Mouse (Mus musculus) midbrain, embryonic 14.5 days (tissue): ENCODE measurements around the gene Mblac1. TPM values are rescaled to one million over a fixed set of nuclear protein-coding genes. Genes with fewer than 3 reads are reported as not detected.
"Not testable (repeated sequence)": the region's sequence is repeated elsewhere in the genome, so short reads cannot be mapped to it uniquely, and the experiment has no call there.

Source experiments
- ATAC-seq: fragments of 200-750 bp; cut with Nextera tagmentation; 2 replicates; pipeline ENCODE4 v1.8.0; 2017; ENCODE audit warnings: moderate number of reproducible peaks, moderate library complexity; ENCODE audit not compliant: low FRiP score, low TSS enrichment
- DNase-seq: peaks from one replicate; pipeline ENCODE4 v3.0.0-alpha.2; 2015
- H3K27ac ChIP-seq: fragments of 300-500 bp; sonication (generic); replicated peaks from 2 replicates; pipeline ENCODE4 v1.5.1; 2014; ENCODE audit warnings: mild to moderate bottlenecking, low read depth, low read length, moderate library complexity
- H3K27me3 ChIP-seq: fragments of 300-500 bp; sonication (generic); 2 replicates; pipeline ENCODE4 v1.6.1; 2014; ENCODE audit warnings: low read length, control low read depth, mixed read lengths; ENCODE audit not compliant: control insufficient read depth, insufficient read depth
- H3K36me3 ChIP-seq: fragments of 300-500 bp; sonication (generic); 2 replicates; pipeline ENCODE4 v1.6.1; 2014; ENCODE audit warnings: low read length, control low read depth; ENCODE audit not compliant: control insufficient read depth, insufficient read depth
- H3K4me1 ChIP-seq: fragments of 300-500 bp; sonication (generic); 2 replicates; pipeline ENCODE4 v1.6.1; 2014; ENCODE audit warnings: mild to moderate bottlenecking, antibody characterized with exemption, low read length, control low read depth; ENCODE audit not compliant: control insufficient read depth, insufficient read depth
- H3K4me2 ChIP-seq: fragments of 300-500 bp; sonication (generic); 2 replicates; pipeline ENCODE4 v1.6.1; 2014; ENCODE audit warnings: mild to moderate bottlenecking, low read length, moderate library complexity
- H3K4me3 ChIP-seq: fragments of 300-500 bp; sonication (generic); replicated peaks from 2 replicates; pipeline ENCODE4 v1.5.1; 2014; ENCODE audit warnings: low read depth, low read length
- H3K9ac ChIP-seq: fragments of 300-500 bp; sonication (generic); replicated peaks from 2 replicates; pipeline ENCODE4 v1.6.1; 2014; ENCODE audit warnings: mild to moderate bottlenecking, low read length, moderate library complexity
- H3K9me3 ChIP-seq: fragments of 300-500 bp; sonication (generic); 2 replicates; pipeline ENCODE4 v1.6.1; 2016; ENCODE audit warnings: low read length, control low read depth, mixed read lengths; ENCODE audit not compliant: control insufficient read depth
- WGBS: fragments of 180-500 bp; shearing (Covaris S2); extraction: QIAGEN DNeasy Blood & Tissue Kit; methylation state at CpG from one replicate; pipeline ENCODE4 v1.1.7; 2014; 5-methylcytosine and 5-hydroxymethylcytosine counted together
- polyA plus RNA-seq: library from polyadenylated mRNA; unstranded; fragments of >200 nt; fragmentation: Nextera tagmentation; extraction: Ambion mirVana; gene quantifications from 2 replicates; pipeline ENCODE4 v1.2.1, GENCODE M21; 2014

Mblac1 gene
- polyA plus RNA-seq, 1 experiment from 2014 or later = 12.6 TPM

DNA sequence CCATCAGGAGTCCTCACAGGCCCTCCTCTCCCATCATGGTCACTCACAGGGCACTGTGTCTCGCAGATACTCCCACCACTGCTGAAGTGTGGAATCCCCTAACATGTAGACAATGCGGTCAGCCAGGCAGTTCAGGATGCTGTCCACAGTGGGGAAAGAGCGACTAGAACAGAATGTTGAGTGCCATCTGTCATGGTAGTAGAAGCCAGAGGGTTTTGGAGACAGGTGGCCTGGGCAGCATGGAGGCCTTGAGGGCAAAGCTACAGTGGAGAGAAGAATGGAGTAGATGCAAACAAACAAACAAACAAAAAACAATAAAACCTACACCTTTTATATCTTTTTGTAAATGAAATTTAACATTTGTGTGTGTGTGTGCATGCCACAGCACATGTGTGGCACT lies 8.0 kb downstream of the Mblac1 start:
- no peak for DNase-seq
- H3K36me3 ChIP-seq = no peaks in the 10 kb centered on the region
- H3K9ac ChIP-seq = no peak overlapping the region
- no peak overlapping the region for H3K4me2 ChIP-seq
- no peak for ATAC-seq
- no peaks in the 10 kb centered on the region; the same call in 1 of the 2 replicates for H3K9me3 ChIP-seq
- 79% methylated on average over 3 of the region's 3 CpGs for WGBS
- H3K27ac ChIP-seq = no peak overlapping the region
- no peaks in the 10 kb centered on the region for H3K27me3 ChIP-seq
- H3K4me1 ChIP-seq = no peaks in the 10 kb centered on the region
- no peak overlapping the region for H3K4me3 ChIP-seq

DNA sequence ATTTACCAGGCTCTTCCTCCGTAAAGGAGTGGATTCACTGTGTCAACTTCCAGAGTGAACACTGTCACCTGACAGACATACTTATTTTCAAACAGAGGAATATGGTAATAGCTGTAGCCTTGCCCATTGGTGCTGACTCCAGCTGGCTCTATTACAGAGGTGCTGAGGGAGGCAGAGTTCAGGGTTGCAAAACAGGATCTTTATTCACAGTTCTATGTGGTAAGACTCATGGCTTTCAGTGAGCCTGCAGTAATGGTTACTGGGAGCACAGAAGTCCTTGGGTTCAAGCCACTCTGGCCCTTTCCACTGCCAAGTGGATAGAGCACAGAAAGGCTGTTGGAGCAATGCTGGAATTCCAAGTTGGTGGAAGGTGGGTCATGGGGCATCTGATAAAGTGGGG lies 13.1 kb downstream of the Mblac1 start:
- DNase-seq = no peak
- Histone ChIP-seq H3K4me1 (no peaks in the 10 kb centered on the region), H3K27ac (no peak overlapping the region), H3K27me3 (no peaks in the 10 kb centered on the region), H3K9me3 (no peaks in the 10 kb centered on the region; the same call in 1 of the 2 replicates), H3K9ac (no peak overlapping the region), H3K36me3 (no peaks in the 10 kb centered on the region), H3K4me2 (no peak overlapping the region), H3K4me3 (no peak overlapping the region)
- ATAC-seq = no peak
- 86% methylated on average over 1 of the region's 1 CpGs for WGBS

DNA sequence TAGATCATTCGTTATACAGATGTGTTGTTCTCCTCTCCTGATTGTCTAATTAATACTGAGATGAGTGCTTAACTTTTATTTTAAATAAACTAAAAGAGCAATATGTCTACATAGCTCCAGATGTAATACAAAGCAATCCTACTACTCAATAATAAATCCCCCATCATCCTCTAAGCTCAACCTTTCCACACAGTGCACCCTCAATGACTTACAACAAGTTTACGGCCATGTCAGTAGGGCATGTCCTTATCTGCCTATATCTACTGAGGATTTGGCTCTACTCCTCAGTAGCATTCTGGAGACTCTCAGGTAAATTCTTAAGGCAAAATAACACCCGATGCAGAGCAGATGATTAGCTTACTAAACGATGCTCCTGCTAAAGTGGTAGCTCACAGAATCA lies 13.8 kb downstream of the Mblac1 start:
- H3K27ac ChIP-seq = no peak overlapping the region
- no peaks in the 10 kb centered on the region for H3K36me3 ChIP-seq
- H3K27me3 ChIP-seq = no peaks in the 10 kb centered on the region
- no peaks in the 10 kb centered on the region; the same call in 1 of the 2 replicates for H3K9me3 ChIP-seq
- DNase-seq = no peak
- no peaks in the 10 kb centered on the region for H3K4me1 ChIP-seq
- H3K4me2 ChIP-seq = no peak overlapping the region
- H3K4me3 ChIP-seq = no peak overlapping the region
- H3K9ac ChIP-seq = no peak overlapping the region
- ATAC-seq = no peak
- WGBS = 90% methylated on average over 4 of the region's 4 CpGs

DNA sequence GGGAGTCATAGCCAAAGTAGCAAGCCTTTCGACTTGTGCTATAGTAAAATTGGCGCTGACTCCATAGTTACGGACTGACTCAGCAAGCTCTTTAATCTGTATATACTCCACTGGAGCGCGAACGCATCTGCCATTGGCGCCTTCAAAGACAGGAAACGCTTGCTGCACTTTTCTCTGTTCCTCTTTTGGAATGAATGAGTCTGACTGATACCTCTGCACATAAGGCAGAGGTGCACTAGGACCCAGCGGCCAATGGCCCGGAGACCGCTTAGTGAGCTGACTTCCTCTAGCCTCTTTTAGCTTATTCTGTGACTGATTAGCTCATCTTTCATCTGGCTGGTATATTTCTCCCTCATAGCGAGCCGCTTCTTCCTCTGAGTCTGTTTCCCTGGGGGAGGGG lies 22.5 kb downstream of the Mblac1 start:
- H3K27ac ChIP-seq, H3K9me3 ChIP-seq, H3K9ac ChIP-seq, H3K36me3 ChIP-seq, DNase-seq, H3K4me3 ChIP-seq, H3K4me2 ChIP-seq, H3K4me1 ChIP-seq, H3K27me3 ChIP-seq, ATAC-seq: not testable (repeated sequence)
- WGBS = 94% methylated on average over 13 of the region's 13 CpGs

DNA sequence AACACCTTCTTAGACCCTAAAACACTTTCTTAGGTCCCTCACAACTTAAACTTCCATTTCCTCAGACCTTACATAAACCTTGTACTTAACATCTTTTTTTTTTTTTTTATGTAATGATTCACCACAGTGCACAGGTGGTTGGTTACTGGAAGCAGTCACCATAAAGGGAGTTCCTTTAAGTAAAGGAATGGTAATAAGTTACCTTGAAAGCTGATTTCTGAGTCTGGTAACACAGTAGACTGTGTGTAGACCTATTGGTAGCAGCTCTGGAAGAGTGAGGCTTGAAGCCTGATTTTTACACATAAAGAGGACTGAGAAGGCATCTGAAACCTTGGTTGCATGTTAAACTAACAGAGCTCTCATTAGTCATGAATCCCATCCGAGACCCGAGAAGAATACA lies 25.8 kb downstream of the Mblac1 start:
- no peaks in the 10 kb centered on the region for H3K27me3 ChIP-seq
- H3K27ac ChIP-seq = no peak overlapping the region
- H3K4me1 ChIP-seq = no peaks in the 10 kb centered on the region
- DNase-seq (no peak), ATAC-seq (no peak)
- no peaks in the 10 kb centered on the region for H3K9me3 ChIP-seq
- no peak overlapping the region for H3K4me2 ChIP-seq
- H3K36me3 ChIP-seq = no peaks in the 10 kb centered on the region
- 75% methylated on average over 2 of the region's 2 CpGs for WGBS
- no peak overlapping the region for H3K4me3 ChIP-seq
- H3K9ac ChIP-seq = no peak overlapping the region

DNA sequence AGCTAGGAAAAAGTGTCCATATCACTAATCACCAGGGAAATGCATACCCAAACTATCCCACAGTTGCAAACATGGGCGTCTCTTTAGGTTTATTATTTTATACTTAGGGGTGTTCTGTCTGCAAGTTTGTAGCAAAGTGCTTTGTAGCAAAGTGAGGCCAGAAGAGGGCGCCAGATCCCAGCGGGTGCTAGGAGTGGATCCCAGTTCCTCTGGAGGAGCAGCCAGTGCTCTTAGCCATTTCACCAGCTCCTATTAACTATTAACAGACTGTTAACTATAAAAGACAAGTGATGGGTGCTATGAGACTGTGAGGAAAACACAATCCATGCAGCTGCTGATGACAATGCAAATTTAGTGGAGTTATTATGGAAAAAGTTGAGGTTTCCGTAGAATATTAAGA lies 28.0 kb downstream of the Mblac1 start:
- DNase-seq = peak; percentile 86
- Histone ChIP-seq H3K4me2 (no peak overlapping the region), H3K27me3 (no peaks in the 10 kb centered on the region), H3K9me3 (no peaks in the 10 kb centered on the region), H3K36me3 (no peaks in the 10 kb centered on the region), H3K9ac (no peak overlapping the region), H3K27ac (no peak overlapping the region), H3K4me3 (no peak overlapping the region), H3K4me1 (no peaks in the 10 kb centered on the region)
- ATAC-seq = no peak
- WGBS = 26% methylated on average over 4 of the region's 4 CpGs

DNA sequence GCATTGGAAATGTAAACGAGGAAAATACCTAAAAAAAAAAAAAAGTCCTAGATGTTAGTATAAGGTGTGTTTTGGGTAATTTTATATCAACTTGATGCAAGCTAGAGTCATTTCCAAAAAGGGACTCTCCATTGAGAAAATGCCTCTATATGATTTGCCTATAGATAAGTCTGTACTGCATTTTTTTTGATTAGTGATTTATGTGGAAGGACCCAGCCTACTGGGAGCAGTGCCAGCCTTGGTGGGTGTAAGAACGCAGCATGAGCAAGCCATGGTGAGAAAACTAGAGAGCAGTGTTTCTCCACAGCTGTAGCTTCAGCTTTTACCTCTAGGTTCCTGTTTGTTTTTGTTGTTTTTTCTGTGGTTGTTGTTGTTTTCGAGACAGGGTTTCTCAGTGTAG lies 29.2 kb downstream of the Mblac1 start:
- no peak for ATAC-seq

DNA sequence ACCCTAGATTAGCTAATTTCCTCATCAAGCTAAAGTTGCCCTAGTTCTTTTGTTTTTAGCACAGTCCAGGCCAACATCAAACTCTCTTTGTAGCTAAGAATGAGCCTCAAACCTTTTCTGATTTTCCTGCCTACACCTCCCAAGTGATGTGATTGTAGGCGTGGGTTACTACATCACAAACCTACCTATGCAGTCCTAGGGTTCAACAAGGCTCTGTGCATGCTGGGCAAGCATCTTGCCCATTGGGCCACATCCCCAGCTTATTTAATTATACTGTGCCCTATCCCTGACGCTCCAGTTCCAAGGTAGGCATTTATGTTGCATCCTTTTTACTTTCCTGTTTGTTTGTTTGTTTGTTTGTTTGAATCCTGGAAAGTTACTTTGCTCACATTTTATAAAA lies 31.6 kb downstream of the Mblac1 start, which contains the start of gene Nxpe5:
Gene Nxpe5, plus strand, starts transcription at position 199 of the 400 bp plus-strand sequence.
- Histone ChIP-seq H3K27me3 (no peaks in the 10 kb centered on the region), H3K9ac (no peak within 1 kb of the TSS), H3K4me2 (no peak within 1 kb of the TSS), H3K9me3 (no peaks in the 10 kb centered on the region), H3K4me1 (no peaks in the 10 kb centered on the region), H3K4me3 (no peak within 1 kb of the TSS), H3K27ac (no peak within 1 kb of the TSS), H3K36me3 (no peaks in the 10 kb centered on the region)
- no peak for DNase-seq
- no peak for ATAC-seq
- WGBS = 47% methylated on average over 2 of the region's 2 CpGs

More for the DNA sequence above, 29.2 kb downstream of the Mblac1 start:
- 61% methylated on average over 3 of the region's 3 CpGs for WGBS
- Histone ChIP-seq H3K4me3 (no peak overlapping the region), H3K36me3 (no peaks in the 10 kb centered on the region), H3K4me1 (no peaks in the 10 kb centered on the region), H3K27me3 (no peaks in the 10 kb centered on the region), H3K9ac (no peak overlapping the region), H3K4me2 (no peak overlapping the region), H3K27ac (no peak overlapping the region), H3K9me3 (no peaks in the 10 kb centered on the region)
- no peak for DNase-seq

DNA sequence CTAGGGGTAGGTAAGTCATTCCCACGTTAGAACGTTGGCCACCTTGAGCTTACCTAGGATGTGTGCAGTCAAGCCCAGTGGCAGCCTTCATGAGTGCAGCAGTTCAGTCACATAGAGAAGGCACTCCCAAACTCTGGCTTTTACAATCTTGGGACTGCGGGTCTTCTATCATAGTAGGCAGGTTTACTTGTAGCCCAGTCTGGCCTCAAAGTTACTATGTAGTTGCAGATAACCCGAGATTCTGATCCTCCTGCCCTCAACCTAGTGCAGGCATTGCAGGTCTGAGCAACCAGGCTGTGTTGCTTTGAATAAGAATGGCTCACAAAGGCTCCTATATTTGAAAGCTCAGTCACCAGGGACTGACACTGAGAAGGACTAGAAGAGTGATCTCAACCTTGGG lies 32.4 kb downstream of the Mblac1 start:
- Histone ChIP-seq H3K4me1 (no peaks in the 10 kb centered on the region), H3K9ac (no peak overlapping the region), H3K4me3 (no peak overlapping the region), H3K4me2 (no peak overlapping the region), H3K27me3 (no peaks in the 10 kb centered on the region), H3K27ac (no peak overlapping the region), H3K36me3 (no peaks in the 10 kb centered on the region), H3K9me3 (no peaks in the 10 kb centered on the region)
- WGBS = 83% methylated on average over 4 of the region's 4 CpGs
- ATAC-seq (no peak), DNase-seq (no peak)
